Mouse (Mus musculus) naive thymus-derived CD4-positive, alpha-beta T cell, adult 2 months (primary cell): ENCODE data around the gene Lyst.
"Not testable (repeated sequence)": the region's sequence is repeated elsewhere in the genome, so short reads cannot be mapped to it uniquely, and the experiment has no call there.

Source experiments
- DNase-seq: peaks from one replicate; pipeline ENCODE4 v3.0.0-alpha.2; 2011; ENCODE audit warnings: low read depth

Gene Lyst

DNA sequence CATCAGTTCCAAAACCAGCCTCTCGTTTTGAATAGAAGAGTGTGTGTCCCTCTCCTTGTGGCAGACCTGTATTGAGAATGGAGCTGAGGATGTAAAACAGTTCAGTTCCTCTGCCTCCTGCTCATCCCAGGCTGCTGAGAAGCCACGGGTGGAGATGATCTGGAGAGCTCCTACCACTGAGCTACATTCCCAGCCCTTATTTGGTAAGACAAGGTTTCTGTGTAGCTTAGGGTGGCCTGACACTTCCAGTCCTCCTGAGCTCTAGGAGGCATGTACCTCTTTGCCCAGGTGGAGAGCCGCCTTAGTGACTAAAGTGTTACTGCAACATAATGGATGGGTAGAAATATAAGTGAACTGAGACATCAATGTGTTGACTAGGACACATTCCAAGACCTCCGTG is 190.8 kb downstream of the Lyst start:
- DNase-seq, result no peak

DNA sequence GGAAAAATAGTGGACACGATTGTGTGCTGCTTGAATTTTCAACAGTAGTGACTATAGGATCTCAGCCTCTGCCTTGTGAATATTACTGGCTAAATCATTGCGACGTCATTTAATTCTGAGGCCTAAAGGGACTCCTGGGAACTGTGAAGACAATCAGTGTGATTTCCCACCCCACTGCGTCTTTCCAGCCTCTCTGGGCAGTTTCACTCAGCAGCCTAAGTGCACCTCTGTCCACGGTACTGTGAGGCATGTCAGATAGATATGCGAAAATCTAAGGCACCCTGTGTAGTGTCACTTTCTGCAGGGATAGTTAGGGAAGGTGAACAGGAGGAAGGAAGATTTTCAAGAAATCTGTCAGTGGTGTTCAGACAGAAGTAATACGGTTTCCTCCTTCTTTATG is 193.1 kb downstream of the Lyst start:
- DNase-seq, result no peak

DNA sequence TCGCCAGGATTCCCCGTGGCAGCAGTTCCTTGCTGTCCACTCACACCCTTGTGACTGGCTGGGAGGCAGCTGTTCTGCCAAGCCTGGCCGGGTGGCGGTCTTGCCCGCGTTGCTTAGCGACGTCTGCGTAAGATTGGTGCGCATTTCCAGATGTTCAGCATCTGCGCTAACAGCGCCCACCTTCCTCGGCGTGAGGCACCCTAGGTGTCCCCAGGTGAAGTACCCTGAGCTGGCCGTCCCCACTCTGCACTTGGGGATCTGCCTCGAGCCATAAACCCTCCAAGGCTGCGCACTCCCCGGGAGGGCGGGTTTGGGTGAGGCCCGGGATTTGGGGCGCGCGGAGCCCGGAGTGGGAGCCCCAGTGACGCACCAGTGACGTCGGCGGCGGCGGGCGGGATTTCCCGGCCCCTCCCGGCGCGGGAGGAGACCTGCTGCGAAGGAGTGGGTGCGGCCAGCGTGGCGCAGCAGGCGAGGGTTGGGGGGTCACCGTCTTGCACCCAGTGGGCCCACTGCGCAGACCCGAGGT is 193.8 kb downstream of the Lyst start, which contains the start of gene Gng4:
Gene Gng4, plus strand, starts transcription at position 166 of the 526 bp plus-strand sequence.
- DNase-seq, result peak; percentile 28

DNA sequence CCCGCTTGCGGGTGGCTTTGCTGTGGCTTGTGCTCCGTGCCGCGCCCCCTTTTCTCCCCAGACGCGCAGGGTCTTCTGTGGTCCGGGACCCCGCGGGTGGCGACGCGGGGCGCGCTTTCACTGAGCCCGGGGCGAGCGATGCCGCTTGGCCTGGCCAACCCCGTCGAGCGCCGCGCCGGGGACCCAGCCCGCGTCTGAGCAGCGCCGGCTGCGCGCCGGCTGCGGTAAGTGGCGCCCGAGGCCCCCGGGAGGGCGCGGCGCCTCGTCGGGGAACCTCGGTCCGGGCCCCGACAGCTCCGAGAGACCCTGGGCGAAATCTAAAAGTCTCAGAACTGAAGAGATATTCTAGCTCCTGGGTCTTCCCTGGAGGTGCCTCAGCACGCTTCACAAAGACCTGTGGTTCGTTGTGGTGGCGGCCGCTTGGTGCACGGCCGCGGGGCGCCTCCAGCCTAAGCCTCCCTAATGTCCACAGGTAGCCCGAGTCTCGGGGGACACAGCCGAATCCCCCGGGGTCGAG is 194.3 kb downstream of the Lyst start:
- DNase-seq, result no peak

DNA sequence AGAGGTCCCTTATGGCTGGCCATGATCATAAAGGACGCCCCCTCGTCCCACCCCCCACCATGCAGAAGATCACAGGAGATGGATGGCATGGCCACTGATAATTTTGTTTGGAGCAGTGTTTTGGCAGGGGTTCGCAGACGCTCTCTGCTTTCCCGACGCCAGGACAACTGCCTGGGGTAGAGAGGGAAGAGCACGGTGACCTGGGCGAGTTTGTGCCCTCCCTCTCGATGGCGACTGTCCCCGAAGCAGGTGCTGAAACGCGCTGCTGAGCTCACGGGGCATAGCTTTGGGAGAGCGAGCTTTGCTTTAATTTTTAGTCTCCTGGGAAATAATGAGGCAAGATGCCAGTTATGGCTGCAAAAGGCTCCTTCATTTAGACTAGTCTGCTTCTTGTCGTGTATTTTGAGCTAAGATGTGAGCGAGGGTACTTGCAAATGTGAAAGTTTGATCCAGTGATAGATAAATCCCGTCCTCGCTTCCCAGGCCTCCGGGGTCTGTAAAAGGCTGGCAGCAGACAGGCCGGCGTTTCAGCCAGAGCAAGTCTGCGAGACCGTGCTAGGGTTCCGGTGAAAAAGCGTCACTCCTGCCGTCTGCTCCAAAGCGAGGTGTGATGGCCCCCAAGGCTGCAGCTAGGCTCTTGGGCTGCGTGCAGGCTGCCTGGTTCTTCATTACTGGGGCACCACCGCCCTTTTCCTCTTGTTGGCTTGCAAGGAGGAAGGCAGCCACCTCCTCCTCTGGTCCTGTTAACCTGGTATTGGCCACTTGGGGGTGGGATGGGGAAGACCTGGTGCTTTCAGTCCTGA is 195.0 kb downstream of the Lyst start:
- DNase-seq, result no peak

DNA sequence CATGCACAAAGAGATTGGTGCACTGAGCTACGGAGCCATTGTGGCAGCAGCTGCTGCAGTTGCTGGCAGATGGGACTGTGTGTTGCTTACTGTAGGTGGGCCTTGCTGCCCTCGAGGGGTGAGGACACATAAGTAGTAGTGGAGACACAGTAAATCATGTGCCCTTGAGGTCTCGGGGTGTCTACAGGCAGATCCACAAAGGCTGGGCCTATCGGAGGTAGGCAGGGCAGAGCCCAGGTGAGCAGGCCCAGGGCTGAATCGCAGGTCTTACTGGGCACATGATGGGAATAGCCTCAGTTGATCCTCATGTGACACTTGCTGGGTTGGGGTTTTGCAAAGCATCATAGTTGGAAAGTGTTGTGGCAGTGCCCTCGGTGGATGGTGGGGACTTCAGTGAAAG is 196.8 kb downstream of the Lyst start:
- no peak for DNase-seq

DNA sequence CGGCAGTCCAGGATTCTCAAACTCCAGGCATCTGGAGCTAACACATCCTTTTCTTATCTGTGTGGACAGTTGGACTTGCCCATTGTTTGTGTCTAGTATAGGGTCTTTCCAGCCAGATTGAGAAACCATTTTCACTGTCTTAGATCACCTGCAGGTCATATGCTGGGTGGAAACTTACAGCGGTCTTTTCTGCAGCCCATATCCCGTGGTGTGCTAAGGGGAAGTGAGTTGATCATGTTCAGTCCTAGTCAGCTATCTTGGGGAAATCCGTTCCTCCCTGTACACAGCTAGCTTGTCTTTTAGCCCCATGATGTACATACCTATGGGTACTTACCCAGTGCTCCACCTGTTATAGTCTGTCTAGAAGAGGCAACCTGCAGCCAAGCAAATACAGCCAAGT is 197.9 kb downstream of the Lyst start:
- no peak for DNase-seq

DNA sequence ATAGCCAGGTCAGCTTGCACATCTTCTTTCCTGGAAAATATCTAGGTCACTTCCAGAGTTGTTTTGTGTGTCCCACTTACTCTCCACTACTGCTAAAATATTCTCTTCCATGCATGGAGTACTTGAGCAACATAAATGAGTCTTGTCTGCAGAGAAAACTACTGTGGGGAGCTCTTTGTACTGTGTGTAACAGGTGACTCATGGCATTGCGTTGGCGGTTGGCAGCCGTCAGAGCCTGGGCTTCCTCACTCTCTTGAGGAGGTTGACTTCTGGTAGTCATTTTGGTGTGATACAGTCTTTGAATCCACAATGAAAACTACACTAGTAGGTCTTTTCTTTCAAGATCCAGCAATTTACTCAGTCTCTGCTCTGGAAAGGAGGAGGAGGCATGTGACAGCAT is 201.8 kb downstream of the Lyst start:
- DNase-seq, result no peak

DNA sequence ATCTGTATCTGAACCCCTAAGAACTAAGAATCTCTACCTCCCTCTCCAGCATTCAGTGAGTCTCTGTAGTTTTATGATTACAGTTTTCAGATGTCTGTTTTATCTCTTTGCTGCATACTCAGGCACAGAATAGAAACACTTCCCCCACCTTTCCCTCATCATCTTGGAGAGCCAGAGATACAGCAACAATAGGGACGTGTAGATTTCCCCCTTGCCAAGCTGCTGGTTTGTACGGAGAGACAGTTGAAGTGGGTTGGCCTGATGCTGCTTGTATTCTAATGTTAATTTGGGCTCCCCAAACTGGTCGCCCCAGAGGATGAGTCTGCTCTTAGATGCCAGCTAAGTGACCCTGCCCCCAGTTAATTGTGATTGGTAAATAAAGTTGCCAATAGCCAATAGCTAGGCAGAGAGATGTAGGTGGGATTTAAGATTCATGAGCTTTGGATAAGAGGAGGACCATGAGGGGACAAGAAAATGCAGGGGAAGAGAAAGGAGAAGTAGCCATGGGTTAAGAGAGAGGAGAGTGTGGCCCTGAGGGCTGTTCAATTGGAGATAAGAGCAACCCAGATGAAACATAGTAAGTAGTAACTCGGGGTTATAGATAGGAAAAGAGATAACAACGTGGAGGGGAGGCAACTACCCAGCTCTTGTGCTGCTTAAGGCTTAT is 205.1 kb downstream of the Lyst start:
- DNase-seq, result no peak

DNA sequence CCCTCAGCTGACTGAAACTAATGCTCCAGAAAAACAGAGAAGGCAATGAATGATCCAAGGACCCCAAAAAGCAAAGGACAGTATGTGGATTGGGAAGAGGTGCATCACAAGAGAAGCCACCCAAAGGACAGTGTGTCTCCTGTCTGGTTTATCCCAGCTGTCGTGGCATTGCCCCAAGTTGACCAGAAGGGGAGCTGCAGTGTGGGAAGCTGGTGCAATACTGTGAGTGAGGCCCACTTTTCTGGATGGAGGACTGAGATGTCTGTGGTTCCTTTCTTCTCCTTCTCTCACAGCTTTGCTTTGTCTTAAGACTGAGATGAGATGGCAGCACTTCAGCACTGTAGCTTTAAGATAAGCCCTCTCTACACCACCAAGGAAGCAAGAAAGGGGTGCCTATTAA is 205.9 kb downstream of the Lyst start:
- no peak for DNase-seq

DNA sequence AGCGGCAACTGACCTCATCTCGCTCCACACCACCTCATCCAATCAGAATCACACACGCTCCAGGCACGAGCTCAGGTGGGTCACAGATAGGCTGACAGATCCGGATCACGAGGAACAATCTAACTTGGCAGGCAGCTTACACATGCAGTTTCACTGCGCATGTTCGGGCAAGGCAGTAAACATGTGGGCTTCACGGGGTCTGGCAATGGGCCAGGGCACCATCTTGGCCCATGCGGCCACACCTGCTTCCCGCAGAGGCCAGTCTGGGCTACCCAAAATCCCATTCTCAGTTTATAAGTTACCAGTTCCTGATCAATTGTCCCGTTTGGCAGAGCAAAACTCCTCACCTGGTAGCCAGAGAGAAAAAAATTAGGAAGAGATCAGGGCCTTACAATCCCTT is 207.6 kb downstream of the Lyst start:
- DNase-seq, result not testable (repeated sequence)

DNA sequence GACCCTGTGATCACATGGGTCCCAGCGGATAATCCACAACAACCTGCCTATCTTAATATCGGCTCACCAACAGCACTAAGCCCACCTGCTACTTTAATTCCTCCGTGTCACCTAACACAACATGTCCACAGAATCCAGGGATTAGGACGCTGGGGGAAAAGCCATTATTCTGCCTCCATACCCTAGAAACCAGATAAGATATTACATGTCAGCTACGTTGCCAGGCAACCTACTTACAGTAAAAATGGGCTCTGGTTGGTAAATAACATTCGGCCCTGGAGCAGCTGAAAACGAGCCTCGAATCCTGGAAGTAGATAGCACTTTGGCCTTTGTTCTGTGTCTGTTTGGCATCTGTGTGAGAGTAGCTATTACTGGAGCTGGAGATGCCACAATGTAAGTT is 208.6 kb downstream of the Lyst start:
- DNase-seq, result no peak

DNA sequence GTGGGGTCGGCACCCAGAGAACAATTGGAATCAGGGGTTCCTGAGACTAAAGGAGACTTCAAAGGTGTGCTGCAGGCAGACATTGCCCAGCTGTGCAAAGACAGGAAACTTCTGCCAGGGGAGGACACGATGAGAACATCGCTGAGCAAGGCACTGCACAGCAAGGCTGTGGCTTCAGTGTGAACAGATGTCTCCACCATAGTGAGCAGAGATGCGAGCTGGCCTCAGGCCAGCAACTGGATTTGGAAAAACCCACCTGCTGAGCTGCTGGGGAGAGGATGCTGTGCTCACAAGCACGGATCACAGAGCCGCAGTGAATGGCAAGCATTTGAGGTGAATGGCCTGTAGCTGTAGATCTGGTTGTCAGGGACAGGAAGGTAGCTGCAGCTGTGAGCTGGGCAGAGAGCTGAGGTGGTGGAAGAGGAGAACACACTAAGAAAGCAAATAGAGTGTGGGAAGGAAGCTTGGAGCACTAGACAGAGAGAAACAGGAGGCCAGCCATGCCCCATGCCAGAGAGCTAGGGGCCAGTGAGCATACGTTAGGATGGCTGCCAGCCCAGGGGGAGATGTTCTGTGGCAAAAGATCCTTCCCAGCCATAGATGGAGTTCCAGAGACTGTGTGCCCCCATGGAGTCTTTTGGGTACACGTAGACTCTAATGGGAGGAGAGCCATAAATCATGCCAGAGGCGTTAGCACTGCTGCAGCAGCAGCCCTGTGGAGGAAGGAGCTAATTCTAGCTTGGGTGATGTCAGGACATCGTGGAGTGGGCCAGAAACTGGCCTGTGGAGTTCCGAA is 218.3 kb downstream of the Lyst start:
- no peak for DNase-seq

DNA sequence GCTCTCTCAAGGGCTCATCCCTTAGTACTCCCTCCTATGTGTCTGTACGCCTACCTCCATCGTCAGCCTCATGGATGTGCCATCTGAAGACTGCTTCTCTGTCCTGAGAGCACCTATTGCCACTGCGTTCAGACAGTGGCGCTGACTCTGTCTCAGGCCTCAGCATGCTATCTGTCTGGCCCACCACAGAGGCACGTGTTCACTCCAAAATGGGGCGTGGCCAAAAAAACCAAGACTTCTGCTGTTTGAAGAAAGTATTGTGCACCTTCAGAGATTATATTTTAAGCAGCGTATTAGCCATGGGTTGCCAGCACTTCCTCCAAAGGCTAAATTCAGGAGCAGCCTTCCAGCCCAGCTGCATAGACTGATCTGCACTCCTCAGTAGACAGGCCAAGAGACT is 220.7 kb downstream of the Lyst start:
- no peak for DNase-seq

DNA sequence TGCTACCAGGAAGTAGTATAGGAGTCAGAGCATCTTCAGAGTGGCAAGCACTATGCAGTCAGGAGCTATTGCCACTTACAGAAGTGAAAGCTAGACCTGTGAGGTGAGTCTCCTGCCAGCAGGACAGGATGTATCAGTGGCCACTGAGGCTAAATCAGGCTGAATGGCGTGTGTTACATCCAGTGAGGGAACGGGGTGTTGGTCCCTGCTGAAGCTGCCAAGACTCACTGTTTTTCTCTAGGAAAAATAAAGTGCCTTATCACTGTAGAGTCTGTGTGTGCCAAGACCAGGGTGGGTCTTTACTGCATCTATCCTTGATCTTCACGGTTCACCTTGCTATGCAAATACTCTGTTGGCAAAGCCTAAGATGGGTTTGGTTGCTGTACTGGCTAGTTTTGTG is 228.5 kb downstream of the Lyst start:
- no peak for DNase-seq

DNA sequence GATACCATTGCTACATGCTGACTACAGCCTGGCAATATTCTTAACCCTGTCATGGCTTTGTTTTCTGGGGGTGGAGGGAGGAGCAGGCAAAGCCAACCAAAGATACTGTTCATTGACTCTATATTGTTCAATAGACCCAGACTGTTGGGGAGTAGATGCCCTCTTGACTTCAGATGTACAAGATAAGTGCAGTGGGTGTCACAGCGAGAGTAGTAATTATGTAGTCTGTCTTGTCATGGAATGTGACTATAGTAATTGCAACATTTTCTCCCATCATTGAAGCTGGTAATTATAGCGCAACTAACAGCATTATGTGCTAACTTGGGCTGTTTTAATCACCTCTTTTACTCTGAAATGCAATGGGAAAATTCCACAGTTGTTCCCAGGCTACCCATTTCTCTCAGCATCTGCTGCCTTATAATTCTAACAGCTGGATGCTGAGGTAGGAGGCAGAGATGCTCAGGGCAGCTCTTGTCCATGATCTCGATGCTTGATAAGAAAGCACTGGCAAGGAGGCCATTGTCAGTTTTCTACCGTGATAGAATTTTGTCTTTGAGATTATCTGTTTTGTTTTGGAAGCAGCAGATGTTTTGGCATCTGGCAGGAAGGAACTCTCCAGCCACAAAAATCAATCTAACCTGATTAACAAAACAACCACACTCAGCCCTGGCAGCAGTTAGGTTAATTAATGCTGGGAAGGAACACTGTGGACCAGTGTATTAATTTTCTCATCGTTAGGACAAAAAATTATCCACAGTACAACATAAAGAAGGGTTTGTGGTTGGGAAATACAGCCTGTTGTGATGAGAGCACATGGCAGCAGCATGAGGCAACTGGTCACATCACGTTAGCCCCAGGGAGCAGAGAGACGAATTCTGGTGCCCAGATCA is 230.3 kb downstream of the Lyst start:
- DNase-seq, result no peak

DNA sequence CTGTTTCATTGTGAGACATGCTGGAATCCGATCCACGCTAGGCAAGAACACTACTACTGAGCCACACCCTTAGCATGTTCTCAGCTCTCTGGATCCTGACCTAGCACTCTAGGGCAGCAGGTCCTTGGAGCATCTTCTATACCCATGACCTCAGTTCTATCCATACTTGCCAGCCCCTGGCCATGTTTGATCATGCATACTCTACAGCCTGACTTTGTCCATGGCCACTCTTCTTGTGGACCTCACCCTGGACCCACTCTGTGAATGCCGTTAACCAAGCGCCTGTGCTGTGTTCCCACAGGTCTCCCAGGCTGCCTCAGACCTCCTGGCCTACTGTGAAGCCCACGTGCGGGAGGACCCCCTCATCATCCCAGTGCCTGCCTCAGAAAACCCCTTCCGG is 234.7 kb downstream of the Lyst start:
- no peak for DNase-seq

DNA sequence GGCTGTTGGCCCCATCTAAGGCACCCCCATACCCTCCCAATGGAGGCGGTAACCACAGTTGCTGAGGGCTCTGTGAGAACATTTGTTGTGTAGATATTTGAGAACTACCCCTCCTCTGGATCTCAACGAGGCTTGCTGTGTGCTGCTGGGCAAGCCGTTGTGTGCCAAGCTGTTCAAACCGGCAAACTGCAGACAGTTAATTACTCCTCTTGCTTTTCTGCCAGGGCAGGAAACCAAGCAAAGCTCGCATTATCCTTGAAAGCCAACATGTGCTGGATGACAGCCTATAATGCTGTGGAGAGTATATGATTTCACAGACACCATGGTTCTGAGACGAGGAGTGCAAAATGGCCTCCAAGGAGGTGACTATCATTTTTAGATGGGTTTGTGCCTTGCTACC is 236.3 kb downstream of the Lyst start:
- no peak for DNase-seq

DNA sequence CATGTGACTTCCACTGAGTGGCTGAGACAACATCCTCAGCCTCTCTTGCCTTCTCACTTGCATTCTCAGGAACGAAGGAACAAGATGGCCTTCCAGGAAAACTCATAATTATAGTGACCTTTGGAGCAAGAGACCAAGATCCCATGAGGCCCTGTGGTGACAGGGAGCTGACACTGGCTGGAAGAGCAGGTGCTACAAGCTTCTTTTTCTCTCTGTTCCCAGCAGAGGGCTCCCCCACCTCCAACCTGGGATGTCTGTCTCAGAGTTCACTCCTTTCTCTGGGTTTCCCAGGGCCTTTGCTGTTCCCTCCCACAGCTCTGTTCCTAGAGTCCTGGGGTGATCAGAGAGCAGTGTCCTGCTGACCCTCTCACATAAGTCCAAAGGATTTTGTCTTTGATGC is 237.9 kb downstream of the Lyst start:
- DNase-seq, result no peak
